Mouse (Mus musculus): ENCODE measurements at regions not wholly inside any gene's neighbourhood (a gene's known extent, or its start where the extent isn't known, plus 50 kb on each side); places are given as distances from the start of the nearest gene placed in this dataset.

DNA sequence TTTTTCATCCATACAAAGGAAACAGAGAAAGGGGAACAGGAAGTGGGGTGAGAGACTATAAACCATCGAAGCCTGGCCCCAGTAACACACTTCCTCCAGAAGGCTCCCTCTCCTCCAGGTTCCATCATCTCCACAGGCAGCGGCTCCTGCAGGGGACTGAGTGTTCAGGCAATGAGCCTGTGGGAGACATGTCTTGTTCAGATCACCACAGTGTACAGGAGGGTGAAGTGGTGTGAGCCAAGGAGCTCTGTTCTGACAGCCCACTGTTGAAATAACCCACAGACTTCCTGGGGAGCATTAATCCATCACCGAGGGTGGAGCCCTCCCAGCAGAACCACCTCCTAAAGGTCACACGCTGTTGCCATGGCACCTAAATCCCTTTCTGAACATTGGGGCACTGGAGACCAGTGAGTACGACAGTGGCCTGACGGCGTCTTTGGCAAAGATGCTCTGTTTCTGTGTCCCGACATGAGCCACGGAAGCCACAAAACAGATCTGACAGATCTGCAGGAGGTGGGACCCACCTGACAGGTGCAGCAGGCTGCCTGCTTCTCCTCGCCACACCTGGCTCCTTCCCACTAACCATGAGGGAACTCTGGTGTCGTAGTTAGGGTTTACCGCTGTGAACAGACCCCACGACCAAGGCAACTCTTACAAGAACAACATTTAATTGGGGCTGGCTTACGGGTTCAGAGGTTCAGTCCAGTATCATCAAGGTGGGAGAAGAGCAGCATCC is 60.9 kb downstream of the Psmg1 start:
- DNase-seq (ENCODE audit: low spot score, missing footprints) (peak; percentile 79), ATAC-seq (ENCODE audit: low FRiP score) (no peak)
- H3K36me3 ChIP-seq (ENCODE audit: control insufficient read depth, insufficient read depth, low read length), result no peaks in the 10 kb centered on the region
- no peak overlapping the region for H3K4me2 ChIP-seq
- WGBS, result 61% methylated on average over 14 of the region's 14 CpGs
- no peaks in the 10 kb centered on the region for H3K9me3 ChIP-seq (ENCODE audit: control insufficient read depth, low read length)
- H3K27me3 ChIP-seq (ENCODE audit: control insufficient read depth, insufficient read depth, low read length), result no peaks in the 10 kb centered on the region
- no peak overlapping the region for H3K9ac ChIP-seq (ENCODE audit: low read length)
- H3K4me3 ChIP-seq (ENCODE audit: low read depth, low read length), result no peak overlapping the region
- H3K4me1 ChIP-seq (ENCODE audit: control insufficient read depth, insufficient read depth, low read length), result no peaks in the 10 kb centered on the region
- no peak overlapping the region for H3K27ac ChIP-seq (ENCODE audit: low read depth, low read length)

DNA sequence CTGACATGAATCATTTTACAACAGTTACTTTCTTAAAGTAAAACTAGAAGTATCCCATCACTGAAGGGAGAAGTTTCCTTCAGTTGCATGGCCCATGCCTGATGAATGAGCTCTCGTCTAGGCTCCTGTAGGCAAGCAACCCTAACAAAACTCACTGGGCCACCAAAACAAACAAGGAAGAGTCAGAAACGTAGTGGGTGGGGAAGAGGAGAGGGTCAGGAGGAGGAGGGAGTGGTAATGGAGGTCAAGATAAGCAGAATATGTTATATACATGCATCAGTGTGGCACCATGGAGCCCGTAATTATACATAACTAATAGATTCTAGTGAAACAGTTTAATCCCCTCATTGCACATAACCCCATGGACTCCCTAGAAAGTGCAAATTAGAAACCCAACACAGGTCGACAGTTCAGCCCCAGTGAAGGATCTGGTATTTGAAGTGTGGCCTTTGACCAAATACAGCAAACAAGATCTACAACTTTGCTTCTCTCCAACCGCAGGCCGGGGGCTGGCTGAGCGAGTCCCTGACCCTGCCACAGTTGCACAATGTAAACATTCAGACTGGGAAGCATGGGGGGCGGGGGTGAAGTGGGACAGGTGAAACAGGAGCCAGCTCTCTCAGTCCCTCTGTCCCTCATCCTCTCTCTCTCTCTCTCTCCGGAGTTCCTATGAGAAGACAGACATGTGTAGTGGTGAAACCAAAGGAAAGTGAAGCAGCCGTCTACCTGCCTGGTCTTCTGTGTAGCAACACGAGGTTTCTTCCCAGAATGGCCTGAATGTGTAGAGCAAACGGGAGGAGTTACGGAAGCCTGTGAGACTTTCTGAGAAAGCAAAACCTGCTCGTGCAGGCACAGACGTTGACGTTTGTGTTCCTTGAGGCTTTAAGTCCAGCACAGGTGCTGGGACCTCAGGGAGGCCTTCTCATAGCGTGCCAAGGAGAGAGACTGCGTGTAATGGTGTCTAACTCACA is 62.2 kb downstream of the Psmg1 start:
- H3K4me1 ChIP-seq (ENCODE audit: control insufficient read depth, insufficient read depth, low read length), result no peaks in the 10 kb centered on the region
- no peak overlapping the region for H3K4me2 ChIP-seq
- no peak overlapping the region for H3K9ac ChIP-seq (ENCODE audit: low read length)
- no peak overlapping the region for H3K27ac ChIP-seq (ENCODE audit: low read depth, low read length)
- DNase-seq (ENCODE audit: low spot score, missing footprints) (peak; percentile 47), ATAC-seq (ENCODE audit: low FRiP score) (no peak)
- no peaks in the 10 kb centered on the region for H3K27me3 ChIP-seq (ENCODE audit: control insufficient read depth, insufficient read depth, low read length)
- WGBS, result 73% methylated on average over 18 of the region's 18 CpGs
- no peaks in the 10 kb centered on the region for H3K9me3 ChIP-seq (ENCODE audit: control insufficient read depth, low read length)
- no peak overlapping the region for H3K4me3 ChIP-seq (ENCODE audit: low read depth, low read length)
- H3K36me3 ChIP-seq (ENCODE audit: control insufficient read depth, insufficient read depth, low read length), result no peaks in the 10 kb centered on the region

DNA sequence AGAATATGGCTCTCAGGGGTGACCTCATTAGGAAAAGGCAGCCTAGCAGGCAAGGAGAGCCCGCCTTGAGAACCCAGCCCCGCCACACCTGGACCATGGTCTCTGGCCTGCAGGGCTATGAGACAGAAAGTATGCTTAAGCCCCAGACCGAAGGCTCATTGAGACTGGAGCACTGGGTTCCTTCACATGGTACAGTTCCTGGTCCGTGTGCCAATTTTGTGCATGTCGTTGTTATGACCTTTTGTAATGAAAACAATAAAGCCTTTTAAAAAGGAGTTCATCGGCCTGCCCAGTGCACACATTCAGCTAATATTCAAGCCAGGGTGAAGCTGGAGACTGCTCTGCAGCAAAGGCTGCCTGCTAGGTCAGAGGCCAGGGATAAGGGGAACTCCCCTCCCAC is 64.2 kb downstream of the Psmg1 start:
- Histone ChIP-seq H3K9ac (ENCODE audit: low read length) (no peak overlapping the region), H3K27ac (ENCODE audit: low read depth, low read length) (no peak overlapping the region), H3K27me3 (ENCODE audit: control insufficient read depth, insufficient read depth, low read length) (no peaks in the 10 kb centered on the region), H3K36me3 (ENCODE audit: control insufficient read depth, insufficient read depth, low read length) (no peaks in the 10 kb centered on the region), H3K4me1 (ENCODE audit: control insufficient read depth, insufficient read depth, low read length) (no peaks in the 10 kb centered on the region), H3K4me2 (no peak overlapping the region), H3K4me3 (ENCODE audit: low read depth, low read length) (no peak overlapping the region), H3K9me3 (ENCODE audit: control insufficient read depth, low read length) (no peaks in the 10 kb centered on the region)
- 84% methylated on average over 6 of the region's 6 CpGs for WGBS
- no peak for ATAC-seq (ENCODE audit: low FRiP score)
- peak; percentile 57 for DNase-seq (ENCODE audit: low spot score, missing footprints)

DNA sequence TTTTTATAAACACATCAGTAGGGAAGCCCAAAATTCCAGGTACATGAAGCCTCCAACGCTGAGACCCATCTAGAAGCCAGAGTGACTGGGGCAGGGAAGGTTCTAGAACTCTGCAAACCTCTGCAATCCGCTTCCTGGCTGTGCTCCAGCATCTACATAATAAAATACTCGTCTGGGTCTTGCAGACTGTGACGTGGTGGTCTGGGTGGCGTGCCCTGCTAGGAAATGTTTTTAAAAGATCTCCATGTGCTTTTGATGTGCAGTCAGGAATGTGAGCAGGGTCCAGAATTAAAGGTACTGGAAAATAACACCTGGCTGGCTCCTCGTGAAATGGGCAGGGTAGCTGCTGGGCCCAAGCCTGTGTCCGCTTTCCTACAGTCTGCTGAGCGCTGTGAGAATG is 66.0 kb downstream of the Psmg1 start:
- Histone ChIP-seq H3K9me3 (ENCODE audit: control insufficient read depth, low read length) (no peaks in the 10 kb centered on the region), H3K36me3 (ENCODE audit: control insufficient read depth, insufficient read depth, low read length) (no peaks in the 10 kb centered on the region), H3K4me3 (ENCODE audit: low read depth, low read length) (no peak overlapping the region), H3K27ac (ENCODE audit: low read depth, low read length) (no peak overlapping the region), H3K4me1 (ENCODE audit: control insufficient read depth, insufficient read depth, low read length) (no peaks in the 10 kb centered on the region), H3K27me3 (ENCODE audit: control insufficient read depth, insufficient read depth, low read length) (no peaks in the 10 kb centered on the region), H3K9ac (ENCODE audit: low read length) (no peak overlapping the region), H3K4me2 (no peak overlapping the region)
- DNase-seq (ENCODE audit: low spot score, missing footprints) (no peak), ATAC-seq (ENCODE audit: low FRiP score) (no peak)
- 77% methylated on average over 8 of the region's 8 CpGs for WGBS

DNA sequence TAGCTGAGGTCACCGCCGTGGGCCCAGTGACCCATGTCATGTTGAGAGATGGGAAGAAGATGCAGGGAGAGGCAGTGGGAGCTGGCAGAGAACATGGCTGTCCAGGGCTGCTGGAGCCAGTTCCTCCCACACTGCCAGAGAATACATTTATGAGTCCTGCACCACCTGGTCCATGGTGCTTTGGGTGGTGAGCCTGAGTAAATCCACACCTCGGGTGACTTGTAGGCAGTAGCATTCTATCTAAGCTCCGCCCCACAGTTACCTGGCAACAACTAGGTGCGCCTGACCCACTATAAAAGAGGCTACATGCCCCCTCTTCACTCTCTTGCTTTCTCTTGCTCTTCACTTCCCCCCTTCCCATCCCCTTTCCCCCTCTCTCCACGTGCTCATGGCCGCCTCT is 66.8 kb downstream of the Psmg1 start:
- ATAC-seq (ENCODE audit: low FRiP score) (no peak), DNase-seq (ENCODE audit: low spot score, missing footprints) (no peak)
- H3K4me3 ChIP-seq (ENCODE audit: low read depth, low read length), result no peak overlapping the region
- H3K9ac ChIP-seq (ENCODE audit: low read length), result no peak overlapping the region
- H3K27me3 ChIP-seq (ENCODE audit: control insufficient read depth, insufficient read depth, low read length), result no peaks in the 10 kb centered on the region
- H3K4me2 ChIP-seq, result no peak overlapping the region
- no peaks in the 10 kb centered on the region for H3K9me3 ChIP-seq (ENCODE audit: control insufficient read depth, low read length)
- no peaks in the 10 kb centered on the region for H3K4me1 ChIP-seq (ENCODE audit: control insufficient read depth, insufficient read depth, low read length)
- no peak overlapping the region for H3K27ac ChIP-seq (ENCODE audit: low read depth, low read length)
- no peaks in the 10 kb centered on the region for H3K36me3 ChIP-seq (ENCODE audit: control insufficient read depth, insufficient read depth, low read length)
- WGBS, result 87% methylated on average over 7 of the region's 7 CpGs

DNA sequence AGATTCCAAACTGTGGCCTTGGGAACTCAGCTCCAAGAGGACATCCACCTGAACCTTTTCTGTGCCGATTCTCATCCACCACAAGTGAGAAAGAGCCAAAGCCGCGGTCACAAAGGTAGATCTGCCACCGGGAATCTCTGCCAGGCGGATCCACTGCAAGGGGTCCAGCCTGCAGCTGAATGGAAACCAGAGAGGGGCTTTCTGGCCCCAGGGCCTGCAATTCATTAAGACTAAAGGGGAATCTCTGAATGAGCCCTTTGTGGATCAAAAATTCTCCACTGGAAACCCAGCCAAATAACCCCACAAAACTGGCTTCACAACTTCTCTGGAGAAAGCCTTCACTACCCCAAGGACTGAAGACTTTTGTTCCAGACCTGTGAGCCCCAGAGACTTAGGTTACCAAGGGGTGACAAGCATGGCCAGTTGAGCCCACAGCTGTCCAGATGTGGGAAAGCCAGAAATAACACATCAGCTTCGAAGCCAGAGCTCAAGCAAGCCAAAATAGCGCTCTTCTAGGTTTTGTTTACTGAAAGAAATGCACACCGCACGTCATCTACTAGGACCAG is 68.3 kb downstream of the Psmg1 start:
- Histone ChIP-seq H3K27me3 (ENCODE audit: control insufficient read depth, insufficient read depth, low read length) (no peaks in the 10 kb centered on the region), H3K36me3 (ENCODE audit: control insufficient read depth, insufficient read depth, low read length) (no peaks in the 10 kb centered on the region), H3K4me2 (no peak overlapping the region), H3K9ac (ENCODE audit: low read length) (no peak overlapping the region), H3K4me3 (ENCODE audit: low read depth, low read length) (no peak overlapping the region), H3K27ac (ENCODE audit: low read depth, low read length) (no peak overlapping the region), H3K9me3 (ENCODE audit: control insufficient read depth, low read length) (no peaks in the 10 kb centered on the region), H3K4me1 (ENCODE audit: control insufficient read depth, insufficient read depth, low read length) (no peaks in the 10 kb centered on the region)
- ATAC-seq (ENCODE audit: low FRiP score), result no peak
- 86% methylated on average over 9 of the region's 9 CpGs for WGBS
- DNase-seq (ENCODE audit: low spot score, missing footprints), result no peak

DNA sequence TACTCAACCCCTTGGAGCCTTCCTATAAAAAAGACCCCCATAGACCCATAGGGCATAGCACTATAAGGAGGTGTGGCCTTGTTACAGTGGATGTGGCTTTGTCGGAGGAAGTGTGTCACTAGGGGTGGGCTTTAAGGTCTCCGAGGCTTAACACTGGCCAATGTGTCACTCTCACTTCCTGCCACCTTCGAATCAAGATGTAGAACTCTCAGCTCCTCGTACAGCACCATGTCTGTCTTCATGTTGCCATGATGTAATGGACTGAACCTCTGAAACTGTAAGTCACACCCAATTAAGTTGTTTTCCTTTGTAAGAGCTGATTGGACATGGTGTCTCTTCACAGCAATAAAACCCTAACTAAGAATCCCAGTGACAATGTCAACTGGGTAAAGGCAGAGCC is 69.6 kb downstream of the Psmg1 start:
- Histone ChIP-seq H3K9ac (ENCODE audit: low read length) (no peak overlapping the region), H3K27me3 (ENCODE audit: control insufficient read depth, insufficient read depth, low read length) (no peaks in the 10 kb centered on the region), H3K27ac (ENCODE audit: low read depth, low read length) (no peak overlapping the region), H3K4me1 (ENCODE audit: control insufficient read depth, insufficient read depth, low read length) (no peaks in the 10 kb centered on the region), H3K4me2 (no peak overlapping the region), H3K36me3 (ENCODE audit: control insufficient read depth, insufficient read depth, low read length) (no peaks in the 10 kb centered on the region), H3K4me3 (ENCODE audit: low read depth, low read length) (no peak overlapping the region), H3K9me3 (ENCODE audit: control insufficient read depth, low read length) (no peaks in the 10 kb centered on the region)
- ATAC-seq (ENCODE audit: low FRiP score), result no peak
- DNase-seq (ENCODE audit: low spot score, missing footprints), result no peak
- 90% methylated on average over 4 of the region's 4 CpGs for WGBS

DNA sequence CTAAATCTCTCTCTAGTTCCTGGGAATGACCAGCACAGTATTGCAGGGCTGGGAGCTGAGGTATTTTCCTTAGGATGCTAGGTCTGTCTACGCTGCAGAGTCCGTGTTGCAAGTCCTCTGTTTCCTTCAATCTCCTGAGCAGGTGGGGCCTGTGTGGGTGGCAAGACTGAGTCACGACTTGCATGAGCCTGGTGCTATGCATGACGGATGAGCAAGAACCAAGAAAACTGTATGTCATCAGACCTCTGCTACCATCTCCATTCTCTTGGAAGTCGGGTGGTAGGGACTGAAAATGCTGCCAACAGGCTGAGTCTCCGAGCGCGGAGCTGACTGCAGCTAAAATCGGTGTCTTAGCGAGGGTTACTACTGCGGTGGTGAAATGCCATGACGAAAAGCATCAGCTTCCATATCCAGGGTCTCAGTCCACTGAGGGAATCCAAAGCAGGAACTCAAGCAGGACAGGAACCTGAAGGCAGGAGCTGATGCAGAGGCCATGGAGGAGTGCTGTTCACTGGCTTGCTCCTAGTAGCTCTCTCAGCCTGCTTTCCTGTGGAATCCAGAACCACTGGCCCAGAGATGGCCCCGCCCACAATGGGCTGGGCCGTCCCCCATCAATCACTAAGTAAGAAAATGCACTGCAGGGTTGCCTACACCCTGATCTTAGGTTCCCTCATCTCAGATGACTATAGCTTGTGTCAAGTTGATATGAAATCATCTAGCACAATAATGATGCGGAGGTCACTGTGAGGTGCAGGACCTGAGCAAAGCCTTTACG is 71.9 kb downstream of the Psmg1 start:
- Histone ChIP-seq H3K4me2 (no peak overlapping the region), H3K9me3 (ENCODE audit: control insufficient read depth, low read length) (no peaks in the 10 kb centered on the region), H3K36me3 (ENCODE audit: control insufficient read depth, insufficient read depth, low read length) (no peaks in the 10 kb centered on the region), H3K4me3 (ENCODE audit: low read depth, low read length) (no peak overlapping the region), H3K27ac (ENCODE audit: low read depth, low read length) (no peak overlapping the region), H3K9ac (ENCODE audit: low read length) (no peak overlapping the region), H3K4me1 (ENCODE audit: control insufficient read depth, insufficient read depth, low read length) (no peaks in the 10 kb centered on the region), H3K27me3 (ENCODE audit: control insufficient read depth, insufficient read depth, low read length) (no peaks in the 10 kb centered on the region)
- WGBS, result 92% methylated on average over 16 of the region's 16 CpGs
- DNase-seq (ENCODE audit: low spot score, missing footprints), result no peak
- no peak for ATAC-seq (ENCODE audit: low FRiP score)
